8 mouse cellular contexts compared by ENCODE assay signal in the genomic region with DNA sequence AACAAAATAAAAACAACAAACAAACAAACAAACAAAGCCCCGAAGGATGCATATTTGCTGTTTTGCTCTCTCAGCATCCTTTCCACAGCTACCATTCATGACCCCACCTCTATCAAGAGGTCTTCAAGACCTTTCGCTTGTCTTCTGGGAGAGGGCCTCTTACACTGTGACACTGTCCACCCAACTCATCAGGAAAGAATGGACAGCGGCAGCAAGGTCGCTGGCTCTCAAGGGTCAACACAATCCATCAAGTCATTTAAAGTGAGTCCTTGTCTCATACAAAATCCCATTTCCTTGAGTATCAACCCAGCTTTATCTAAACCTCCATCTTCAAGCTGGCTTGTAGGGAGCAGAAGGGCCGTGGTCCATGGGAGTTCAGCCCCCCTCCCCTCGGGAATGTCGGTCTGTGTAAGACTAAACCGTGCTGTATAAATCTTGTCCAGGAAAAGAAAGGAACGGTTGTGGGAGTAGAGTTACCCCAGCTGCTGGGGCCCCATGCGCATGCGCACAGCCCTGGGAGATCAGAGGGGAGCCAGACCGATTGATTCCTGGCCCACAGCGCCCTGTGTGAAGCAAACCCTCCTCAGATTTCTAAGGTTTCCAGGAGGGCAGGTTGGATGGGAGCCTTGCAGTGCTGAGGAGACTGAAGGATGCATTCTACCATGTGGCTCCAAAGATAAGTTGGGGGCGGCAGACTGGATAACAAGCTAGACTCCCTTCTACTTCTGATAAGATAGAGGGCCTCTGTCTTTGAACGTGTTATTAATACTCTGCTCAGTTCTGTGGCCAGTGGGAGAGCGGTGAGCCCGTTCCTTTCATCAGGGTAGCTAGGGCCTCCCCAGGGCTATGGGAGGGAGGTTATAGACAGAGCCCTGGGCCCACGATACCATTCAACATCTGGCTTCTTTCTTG.
DNase-seq lines count a peak whose midpoint lies in the region; ATAC-seq and TF ChIP-seq lines count a peak whose summit lies in the region.

No protein-coding gene starts in this region.

- peak; percentile 37 for DNase-seq in right cerebral cortex, postnatal 4 days
- DNase-seq in right cerebral cortex, postnatal 25 days, result no peak
- DNase-seq in heart, embryonic 10.5 days (ENCODE audit: low spot score), result peak; percentile 94
- peak; percentile 78 for DNase-seq in lung, postnatal 0 days (ENCODE audit: low spot score)
- peak; percentile 74 for DNase-seq in retina, postnatal 1 day
- DNase-seq in left cerebral cortex, adult 11 months (ENCODE audit: low spot score), result no peak
- DNase-seq in cerebellum, adult 8-10 months, result no peak

- peak overlapping the region; percentile 41 for H3K4me3 ChIP-seq in heart, embryonic 10.5 days
- peak overlapping the region; percentile 28 for H3K4me3 ChIP-seq in kidney, embryonic 14.5 days (ENCODE audit: low read length)
- no peak overlapping the region for H3K4me3 ChIP-seq in lung, postnatal 0 days (ENCODE audit: low read depth, low read length)

- no peaks in the 10 kb centered on the region for H3K9me3 ChIP-seq in heart, embryonic 10.5 days
- H3K9me3 ChIP-seq in kidney, embryonic 14.5 days (ENCODE audit: control insufficient read depth, low read length), result no peaks in the 10 kb centered on the region
- H3K9me3 ChIP-seq in lung, postnatal 0 days (ENCODE audit: low read length), result no peaks in the 10 kb centered on the region

- no peak for TF ChIP-seq EP300 in lung, postnatal 0 days (IDR thresholded peaks at IDR 0.05)

- peak overlapping the region; percentile 32; the same call in 1 of the 2 replicates for H3K9ac ChIP-seq in kidney, embryonic 14.5 days (ENCODE audit: low read depth, low read length)
- no peak overlapping the region for H3K9ac ChIP-seq in lung, postnatal 0 days (replicated peaks; ENCODE audit: low read depth)

- 10% methylated on average over 18 of the region's 18 CpGs for WGBS in heart, embryonic 10.5 days
- 7% methylated on average over 18 of the region's 18 CpGs for WGBS in kidney, embryonic 14.5 days
- 23% methylated on average over 18 of the region's 18 CpGs for WGBS in lung, postnatal 0 days

- H3K4me1 ChIP-seq in heart, embryonic 10.5 days, result peaks cover 29% of the 10 kb centered on the region
- H3K4me1 ChIP-seq in kidney, embryonic 14.5 days (ENCODE audit: control insufficient read depth, insufficient read depth, low read length), result peaks cover 22% of the 10 kb centered on the region
- no peaks in the 10 kb centered on the region for H3K4me1 ChIP-seq in lung, postnatal 0 days (ENCODE audit: insufficient read depth, low read depth, low read length)

- peak overlapping the region; percentile 45 for H3K4me2 ChIP-seq in kidney, embryonic 14.5 days (replicated peaks; ENCODE audit: low read depth, low read length)
- H3K4me2 ChIP-seq in lung, postnatal 0 days (replicated peaks; ENCODE audit: low read depth, low read length), result peak overlapping the region; percentile 25; the same call in 1 of the 2 replicates

- no peaks in the 10 kb centered on the region for H3K36me3 ChIP-seq in heart, embryonic 10.5 days
- H3K36me3 ChIP-seq in kidney, embryonic 14.5 days (ENCODE audit: control insufficient read depth, insufficient read depth, low read length), result no peaks in the 10 kb centered on the region
- H3K36me3 ChIP-seq in lung, postnatal 0 days (ENCODE audit: insufficient read depth, low read length), result no peaks in the 10 kb centered on the region

- no peaks in the 10 kb centered on the region for H3K27me3 ChIP-seq in heart, embryonic 10.5 days (ENCODE audit: insufficient read depth, poor library complexity, severe bottlenecking)
- H3K27me3 ChIP-seq in kidney, embryonic 14.5 days (ENCODE audit: control insufficient read depth, insufficient read depth, low read length), result no peaks in the 10 kb centered on the region
- H3K27me3 ChIP-seq in lung, postnatal 0 days (replicated peaks; ENCODE audit: insufficient read depth, low read length), result no peaks in the 10 kb centered on the region

- ATAC-seq in kidney, embryonic 14.5 days (ENCODE audit: low FRiP score, low TSS enrichment), result peak; percentile 96
- peak; percentile 81 for ATAC-seq in lung, postnatal 0 days

- H3K27ac ChIP-seq in heart, embryonic 10.5 days, result peak overlapping the region; percentile 39
- peak overlapping the region; percentile 90 for H3K27ac ChIP-seq in kidney, embryonic 14.5 days (ENCODE audit: low read depth, low read length)
- no peak overlapping the region for H3K27ac ChIP-seq in lung, postnatal 0 days (ENCODE audit: low read length)

- no peak for TF ChIP-seq CTCF in lung, postnatal 0 days (IDR thresholded peaks at IDR 0.05)

Comparison
In these comparisons a context has a peak if more than half of its experiments do, and no peak if none do; other contexts are left out.
1. DNase-seq: peak in right cerebral cortex, postnatal 4 days (single experiment), heart, embryonic 10.5 days (single experiment), lung, postnatal 0 days (single experiment) and retina, postnatal 1 day (single experiment); none in right cerebral cortex, postnatal 25 days (single experiment), left cerebral cortex, adult 11 months (single experiment) and cerebellum, adult 8-10 months (single experiment).